Mouse (Mus musculus): ENCODE results near the gene Bbs5.

- no peak for TF ChIP-seq ZNF384 (IDR thresholded peaks at IDR 0.05; ENCODE audit: low read depth, low read length)
- no peak for TF ChIP-seq CHD2 (IDR thresholded peaks at IDR 0.05; ENCODE audit: low read depth, low read length)
These were observed at the start of gene Bbs5 for GRCm38 (mm10) chr2:69646726-69647490.
